Mouse (Mus musculus) testis, adult 2 months (tissue): Measurements from ENCODE around the gene Igdcc3.

Experiments used
- CTCF ChIP-seq: fragments of 200-500 bp; IDR thresholded peaks from 2 replicates; pipeline ENCODE4 v1.5.1; 2012; ENCODE audit warnings: low read depth, mild to moderate bottlenecking, inconsistent platforms, low read length, moderate library complexity; ENCODE audit not compliant: control insufficient read depth, insufficient read depth, insufficient replicate concordance
- POLR2A ChIP-seq: fragments of 200-500 bp; IDR thresholded peaks from 2 replicates; pipeline ENCODE4 v1.6.1; 2012; ENCODE audit warnings: low read depth, mild to moderate bottlenecking, inconsistent platforms, low read length, moderate library complexity; ENCODE audit not compliant: control insufficient read depth

GRCm38 (mm10) chr9:65140936-65141305 lies at the start of gene Igdcc3:
- TF ChIP-seq CTCF (no peak), POLR2A (no peak)
